Mouse (Mus musculus) frontal cortex, adult (tissue): ENCODE data around the gene Slc10a6.

Source experiments
- ATAC-seq: cut with Nextera tagmentation; 2 replicates; pipeline ENCODE4 v1.9.2; 2017; ENCODE audit warnings: mild to moderate bottlenecking, moderate library complexity, mixed read lengths; ENCODE audit not compliant: low TSS enrichment

Gene Slc10a6

GRCm38 (mm10) chr5:103560546-103560945 lies 68.7 kb downstream of the Slc10a6 start:
- ATAC-seq = no peak
